Mouse (Mus musculus) spleen, adult 2 months (tissue): ENCODE results near the gene Lrrc52.

Experiments used
- CTCF ChIP-seq: fragments of 200-500 bp; IDR thresholded peaks from 2 replicates; pipeline ENCODE4 v1.5.1; 2011; ENCODE audit warnings: mild to moderate bottlenecking, inconsistent platforms; ENCODE audit not compliant: insufficient read depth, insufficient read length, insufficient replicate concordance; ENCODE audit errors: extremely low read depth
- POLR2A ChIP-seq: fragments of 200-500 bp; IDR thresholded peaks from 2 replicates; pipeline ENCODE4 v1.6.1; 2011; ENCODE audit warnings: low read depth, low read length, inconsistent platforms

GRCm38 (mm10) chr1:167438231-167438885 lies 28.2 kb downstream of the Lrrc52 start:
- no peak for TF ChIP-seq POLR2A
- TF ChIP-seq CTCF: no peak
